Mouse (Mus musculus): ENCODE data around the gene Lpgat1. TPM values are rescaled to one million over a fixed set of nuclear protein-coding genes. Genes with fewer than 3 reads are reported as not detected.

Gene Lpgat1
- polyA plus RNA-seq, 1 experiment from 2014 or later, result 18.5 TPM

- H3K36me3 ChIP-seq, result peaks cover 9% of the 10 kb centered on the region
- H3K27ac ChIP-seq, result no peak overlapping the region
- H3K4me3 ChIP-seq (replicated peaks), result no peak overlapping the region
- 68% methylated on average over 2 of the region's 2 CpGs for WGBS
- ATAC-seq (replicated peaks; ENCODE audit: low FRiP score), result no peak
- no peak overlapping the region for H3K9ac ChIP-seq
- H3K4me1 ChIP-seq, result peaks cover 17% of the 10 kb centered on the region; the same call in 1 of the 2 replicates
- no peaks in the 10 kb centered on the region for H3K9me3 ChIP-seq (replicated peaks)
- no peaks in the 10 kb centered on the region for H3K27me3 ChIP-seq
- H3K4me2 ChIP-seq, result no peak overlapping the region
Measured at GRCm38 (mm10) chr1:191738726-191739125, 21.1 kb downstream of the Lpgat1 start.

DNA sequence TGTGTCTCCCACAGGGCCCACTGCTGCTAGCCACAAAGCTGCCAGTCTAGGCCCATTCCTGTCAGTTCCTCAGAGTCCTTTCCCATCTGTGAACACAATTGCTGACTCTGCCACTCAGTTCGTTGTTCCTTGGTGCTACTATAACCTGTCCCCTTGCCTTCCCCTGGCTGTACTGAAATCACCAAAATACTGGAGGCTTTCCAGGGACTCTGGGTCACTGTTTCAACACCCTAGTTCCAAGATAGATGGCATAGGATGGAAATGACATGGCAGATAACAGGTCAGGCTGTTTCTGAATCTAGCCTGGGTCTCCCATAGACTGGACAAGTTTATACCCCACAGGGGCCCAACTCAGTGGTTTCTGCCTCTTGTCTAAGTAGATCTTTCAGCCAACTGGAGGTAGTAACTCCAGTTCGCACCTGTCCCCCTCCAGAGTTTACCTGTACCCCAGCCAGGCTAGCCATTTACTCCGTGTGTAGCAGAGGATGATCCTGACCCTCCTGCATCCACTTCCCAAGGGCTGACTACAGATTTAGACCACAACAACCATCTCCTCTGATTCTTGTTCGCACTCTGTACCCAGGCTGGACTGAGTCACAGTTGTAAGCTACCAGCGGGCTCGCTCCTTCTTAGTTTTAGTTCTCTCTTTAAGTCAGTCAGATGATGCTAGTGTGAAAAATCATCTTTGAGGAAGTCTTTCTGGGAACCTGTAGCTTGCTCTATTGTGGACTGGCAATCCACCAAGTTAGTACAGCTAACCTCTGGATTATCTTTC, 23.1 kb downstream of the Lpgat1 start:
- Histone ChIP-seq H3K27ac (no peak overlapping the region), H3K4me3 (replicated peaks) (no peak overlapping the region), H3K4me1 (peaks cover 17% of the 10 kb centered on the region; the same call in 1 of the 2 replicates), H3K4me2 (no peak overlapping the region), H3K9me3 (replicated peaks) (no peaks in the 10 kb centered on the region), H3K9ac (no peak overlapping the region), H3K36me3 (peaks cover 10% of the 10 kb centered on the region), H3K27me3 (no peaks in the 10 kb centered on the region)
- no peak for ATAC-seq (replicated peaks; ENCODE audit: low FRiP score)
- WGBS, result 90% methylated on average over 6 of the region's 6 CpGs

GRCm38 (mm10) chr1:191741635-191742034, 24.0 kb downstream of the Lpgat1 start:
- peaks cover 10% of the 10 kb centered on the region for H3K36me3 ChIP-seq
- H3K4me1 ChIP-seq, result peaks cover 17% of the 10 kb centered on the region; the same call in 1 of the 2 replicates
- no peak overlapping the region for H3K4me2 ChIP-seq
- no peak overlapping the region for H3K27ac ChIP-seq
- H3K9me3 ChIP-seq (replicated peaks), result no peaks in the 10 kb centered on the region
- no peaks in the 10 kb centered on the region for H3K27me3 ChIP-seq
- ATAC-seq (replicated peaks; ENCODE audit: low FRiP score), result no peak
- no peak overlapping the region for H3K9ac ChIP-seq
- 66% methylated on average over 4 of the region's 4 CpGs for WGBS
- no peak overlapping the region for H3K4me3 ChIP-seq (replicated peaks)

DNA sequence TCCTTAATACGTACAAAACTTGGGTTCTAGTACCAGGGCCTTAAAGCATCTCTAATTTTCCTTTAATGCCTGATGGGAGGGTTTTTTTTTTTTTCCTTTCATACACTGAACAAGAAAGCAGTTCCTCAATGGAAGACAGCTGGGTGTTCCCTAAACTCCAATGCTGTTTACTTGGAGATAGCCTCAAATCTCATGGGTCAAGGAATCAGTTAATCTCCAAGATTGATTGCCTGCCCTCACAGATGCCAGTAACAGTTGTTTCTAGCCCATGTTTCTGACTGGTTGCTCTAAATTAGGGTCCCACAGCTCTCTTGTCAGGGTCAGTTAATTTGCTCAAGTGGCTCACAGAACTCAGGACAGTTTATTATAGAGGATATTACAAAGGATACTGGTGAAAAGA, 30.8 kb downstream of the Lpgat1 start:
- H3K4me1 ChIP-seq, result 0 out of 2 replicates have a peak, but pooled peaks cover 8% of the 10 kb centered on the region
- ATAC-seq (replicated peaks; ENCODE audit: low FRiP score), result no peak
- H3K27ac ChIP-seq, result no peak overlapping the region
- H3K4me3 ChIP-seq (replicated peaks), result no peak overlapping the region
- H3K27me3 ChIP-seq, result no peaks in the 10 kb centered on the region
- 46% methylated on average over 1 of the region's 1 CpGs for WGBS
- no peaks in the 10 kb centered on the region for H3K9me3 ChIP-seq (replicated peaks)
- no peak overlapping the region for H3K9ac ChIP-seq
- no peak overlapping the region for H3K4me2 ChIP-seq
- peaks cover 22% of the 10 kb centered on the region for H3K36me3 ChIP-seq

DNA sequence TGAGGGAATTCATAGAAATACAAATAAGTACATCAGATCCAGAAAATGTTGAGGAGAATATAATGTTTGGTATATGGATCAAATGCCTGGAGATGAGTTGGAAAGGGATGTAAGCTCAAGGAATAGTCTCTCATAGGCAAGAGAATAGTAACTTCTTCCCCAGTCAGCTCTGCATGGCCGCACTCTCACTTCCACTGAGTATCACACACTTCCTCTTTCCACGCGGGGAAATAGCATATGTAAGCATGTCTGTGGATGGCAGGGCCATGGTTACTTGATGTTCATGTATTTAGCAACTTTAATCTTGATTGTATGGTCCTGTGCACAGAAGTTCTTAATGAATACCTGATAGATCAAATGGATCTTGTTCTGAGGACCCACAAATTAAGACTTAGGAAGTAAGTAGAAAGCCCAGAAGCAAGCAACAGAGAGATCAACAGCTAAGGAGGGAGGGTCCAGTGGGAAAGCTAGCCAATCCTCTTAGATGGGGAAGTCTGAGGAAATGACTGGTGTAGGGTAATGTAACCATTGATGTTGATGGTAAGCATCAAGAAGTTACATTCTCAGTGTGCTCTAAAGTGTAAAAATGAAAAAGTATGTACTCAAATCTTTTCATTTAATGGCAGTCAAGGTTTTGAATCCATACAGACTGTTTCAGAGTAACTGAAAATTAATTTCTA, 39.0 kb downstream of the Lpgat1 start:
- 93% methylated on average over 3 of the region's 3 CpGs for WGBS
- H3K36me3 ChIP-seq, result peaks cover 59% of the 10 kb centered on the region
- ATAC-seq (replicated peaks; ENCODE audit: low FRiP score), result no peak

DNA sequence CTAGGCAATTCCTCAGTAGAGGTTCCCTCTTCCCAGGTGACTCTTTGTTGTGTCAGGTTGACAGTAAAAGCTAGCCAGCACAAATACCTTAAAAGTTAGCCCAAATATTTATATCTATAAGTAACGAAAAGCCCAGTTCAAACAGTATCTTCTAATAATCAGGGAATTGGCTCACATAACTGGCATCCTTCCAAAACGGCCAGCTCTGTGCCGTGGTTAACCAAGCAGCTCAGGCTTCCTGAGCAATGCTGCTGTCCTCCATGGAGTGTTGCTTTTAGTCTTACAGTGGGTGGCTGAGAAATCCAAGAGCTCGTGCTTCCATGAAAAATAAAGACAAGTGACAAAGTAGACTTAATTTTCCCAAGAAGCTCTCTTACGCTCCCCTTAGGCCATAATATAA, 56.5 kb downstream of the Lpgat1 start:
- H3K9ac ChIP-seq, result no peak overlapping the region
- H3K4me1 ChIP-seq, result no peaks in the 10 kb centered on the region
- 74% methylated on average over 5 of the region's 5 CpGs for WGBS
- no peaks in the 10 kb centered on the region for H3K9me3 ChIP-seq (replicated peaks)
- H3K27me3 ChIP-seq, result no peaks in the 10 kb centered on the region
- ATAC-seq (replicated peaks; ENCODE audit: low FRiP score), result no peak
- no peak overlapping the region for H3K4me2 ChIP-seq
- no peak overlapping the region for H3K4me3 ChIP-seq (replicated peaks)
- no peak overlapping the region for H3K27ac ChIP-seq
- peaks cover 73% of the 10 kb centered on the region for H3K36me3 ChIP-seq

More for the DNA sequence above, 39.0 kb downstream of the Lpgat1 start:
- 0 out of 2 replicates have a peak, but pooled peaks cover 3% of the 10 kb centered on the region for H3K9me3 ChIP-seq (replicated peaks)
- H3K4me3 ChIP-seq (replicated peaks), result no peak overlapping the region
- H3K9ac ChIP-seq, result no peak overlapping the region
- no peaks in the 10 kb centered on the region for H3K4me1 ChIP-seq
- H3K27ac ChIP-seq, result no peak overlapping the region
- H3K4me2 ChIP-seq, result no peak overlapping the region
- no peaks in the 10 kb centered on the region for H3K27me3 ChIP-seq

DNA sequence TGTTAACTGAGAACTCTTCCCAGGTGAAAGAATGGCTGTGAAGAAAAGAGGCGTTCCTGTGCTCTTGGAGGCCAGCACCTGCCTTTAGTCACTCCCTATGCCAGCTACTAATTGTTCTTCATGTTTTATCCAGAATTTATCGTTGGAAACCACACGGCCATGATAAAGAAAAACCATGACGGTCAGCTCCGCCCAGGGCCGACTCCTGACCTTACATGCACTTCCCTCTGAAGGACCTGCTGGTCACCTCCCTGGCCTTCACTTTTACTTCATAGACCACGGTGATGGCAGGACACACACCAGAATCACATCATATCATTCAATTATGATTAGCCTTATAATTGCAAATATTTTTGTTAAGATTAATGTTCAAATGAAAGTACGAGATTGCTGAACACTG, 57.5 kb downstream of the Lpgat1 start:
- H3K9ac ChIP-seq, result no peak overlapping the region
- ATAC-seq (replicated peaks; ENCODE audit: low FRiP score), result no peak
- no peak overlapping the region for H3K4me2 ChIP-seq
- no peaks in the 10 kb centered on the region for H3K27me3 ChIP-seq
- H3K36me3 ChIP-seq, result peaks cover 82% of the 10 kb centered on the region
- 88% methylated on average over 8 of the region's 8 CpGs for WGBS
- H3K4me1 ChIP-seq, result no peaks in the 10 kb centered on the region
- H3K27ac ChIP-seq, result no peak overlapping the region
- no peak overlapping the region for H3K4me3 ChIP-seq (replicated peaks)
- no peaks in the 10 kb centered on the region for H3K9me3 ChIP-seq (replicated peaks)

GRCm38 (mm10) chr1:191777521-191777920, 59.9 kb downstream of the Lpgat1 start:
- 68% methylated on average over 8 of the region's 8 CpGs for WGBS
- no peak for ATAC-seq (replicated peaks; ENCODE audit: low FRiP score)
- Histone ChIP-seq H3K27ac (no peak overlapping the region), H3K9me3 (replicated peaks) (no peaks in the 10 kb centered on the region), H3K27me3 (no peaks in the 10 kb centered on the region), H3K4me3 (replicated peaks) (no peak overlapping the region), H3K4me1 (no peaks in the 10 kb centered on the region), H3K36me3 (peaks cover 71% of the 10 kb centered on the region), H3K9ac (no peak overlapping the region), H3K4me2 (no peak overlapping the region)

DNA sequence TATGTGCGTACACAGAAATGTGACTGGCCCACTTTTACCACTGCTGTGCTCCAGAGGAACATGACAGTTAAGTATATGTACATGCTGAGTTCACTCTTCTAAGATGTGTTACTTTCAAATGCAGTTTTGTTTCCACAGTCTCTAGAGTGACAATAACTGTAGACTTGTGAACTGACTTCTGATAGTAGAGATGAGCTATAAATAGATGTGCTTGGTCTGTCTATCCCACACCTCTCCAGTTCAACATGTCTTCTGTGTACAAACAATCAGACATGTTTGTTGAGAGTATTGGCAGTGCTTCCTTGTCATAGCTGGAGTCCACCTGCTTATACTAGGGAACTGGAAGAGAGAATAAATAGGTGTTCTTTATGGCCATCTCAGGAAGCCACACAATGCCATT, 62.8 kb downstream of the Lpgat1 start:
- WGBS, result 93% methylated on average over 1 of the region's 1 CpGs
- Histone ChIP-seq H3K9ac (no peak overlapping the region), H3K27me3 (no peaks in the 10 kb centered on the region), H3K4me1 (no peaks in the 10 kb centered on the region), H3K4me3 (replicated peaks) (no peak overlapping the region), H3K27ac (no peak overlapping the region), H3K4me2 (no peak overlapping the region), H3K36me3 (peaks cover 50% of the 10 kb centered on the region), H3K9me3 (replicated peaks) (no peaks in the 10 kb centered on the region)
- no peak for ATAC-seq (replicated peaks; ENCODE audit: low FRiP score)

DNA sequence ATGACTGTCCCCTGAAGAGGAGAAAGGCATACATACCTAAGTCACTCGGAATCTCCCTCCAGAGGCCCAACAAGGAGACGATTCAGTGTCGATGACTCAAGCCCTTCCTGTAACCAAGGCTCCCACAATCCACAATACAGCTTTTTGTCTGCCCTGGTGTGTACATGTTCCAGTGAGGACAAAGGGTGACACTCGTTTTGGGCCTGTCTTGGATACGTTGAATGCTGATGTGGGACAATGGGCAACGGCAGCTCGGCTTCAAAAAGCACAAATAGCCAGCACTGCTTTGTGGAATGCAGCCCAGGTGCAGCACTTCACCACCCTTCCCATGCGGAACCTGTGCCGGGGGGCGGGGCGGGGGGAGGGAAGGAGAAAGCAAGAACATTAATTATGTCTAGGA, 67.5 kb downstream of the Lpgat1 start:
- Histone ChIP-seq H3K27ac (no peak overlapping the region), H3K4me3 (replicated peaks) (no peak overlapping the region), H3K9me3 (replicated peaks) (peaks cover 6% of the 10 kb centered on the region), H3K9ac (no peak overlapping the region), H3K4me1 (no peaks in the 10 kb centered on the region), H3K4me2 (no peak overlapping the region), H3K36me3 (peaks cover 7% of the 10 kb centered on the region; the same call in 1 of the 2 replicates), H3K27me3 (no peaks in the 10 kb centered on the region)
- ATAC-seq (replicated peaks; ENCODE audit: low FRiP score), result no peak
- WGBS, result 70% methylated on average over 11 of the region's 11 CpGs

DNA sequence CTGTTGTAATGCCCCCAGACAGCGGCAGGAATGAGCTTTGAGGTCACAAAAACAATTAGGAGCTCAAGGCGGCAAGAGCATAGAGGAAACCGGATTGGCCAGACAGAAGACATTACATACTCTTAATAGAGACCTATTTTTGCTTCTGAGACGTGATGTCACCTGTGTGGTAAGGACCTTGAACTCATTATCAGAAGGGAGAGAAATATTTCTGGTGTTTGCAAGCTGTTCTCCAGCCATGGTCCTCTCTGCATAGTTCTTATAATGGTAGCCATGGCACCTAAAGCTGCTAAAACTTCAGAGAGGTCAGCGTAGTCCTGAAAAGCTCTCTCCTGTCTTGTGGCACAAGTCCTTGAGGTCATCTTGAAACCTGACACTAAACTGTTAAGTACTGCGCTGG, 68.6 kb downstream of the Lpgat1 start:
- no peak for ATAC-seq (replicated peaks; ENCODE audit: low FRiP score)

DNA sequence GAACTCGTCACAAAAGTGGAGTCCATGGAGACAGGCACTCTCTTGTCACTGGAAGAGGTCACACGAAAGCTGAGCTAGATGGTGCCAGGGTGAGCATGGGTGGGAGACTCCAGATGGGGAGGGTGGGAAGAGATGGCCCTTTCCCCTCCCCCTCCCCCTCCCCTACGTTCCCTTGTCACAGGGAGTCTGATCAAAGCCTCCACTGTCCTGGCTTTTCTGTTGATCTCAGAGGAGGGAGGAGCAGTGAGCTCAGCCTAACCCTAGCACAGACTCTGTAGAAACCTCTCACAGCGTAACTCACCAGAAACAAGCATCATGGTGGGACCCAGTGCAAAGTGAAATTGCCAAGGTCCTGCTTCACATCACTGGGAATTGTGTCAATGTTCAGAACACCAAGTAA, 69.7 kb downstream of the Lpgat1 start:
- no peaks in the 10 kb centered on the region for H3K4me1 ChIP-seq
- WGBS, result 33% methylated on average over 4 of the region's 4 CpGs
- H3K27ac ChIP-seq, result no peak overlapping the region
- no peaks in the 10 kb centered on the region; the same call in 1 of the 2 replicates for H3K36me3 ChIP-seq
- no peak overlapping the region for H3K4me3 ChIP-seq (replicated peaks)
- H3K4me2 ChIP-seq, result no peak overlapping the region
- no peak overlapping the region for H3K9ac ChIP-seq
- ATAC-seq (replicated peaks; ENCODE audit: low FRiP score), result 0 out of 2 replicates have a peak, but pooled peaks have one; percentile 58
- peaks cover 6% of the 10 kb centered on the region for H3K9me3 ChIP-seq (replicated peaks)
- no peaks in the 10 kb centered on the region for H3K27me3 ChIP-seq

More for the DNA sequence above, 68.6 kb downstream of the Lpgat1 start:
- H3K4me3 ChIP-seq (replicated peaks), result no peak overlapping the region
- H3K4me1 ChIP-seq, result no peaks in the 10 kb centered on the region
- no peak overlapping the region for H3K27ac ChIP-seq
- peaks cover 6% of the 10 kb centered on the region for H3K9me3 ChIP-seq (replicated peaks)
- H3K9ac ChIP-seq, result no peak overlapping the region
- H3K4me2 ChIP-seq, result no peak overlapping the region
- H3K27me3 ChIP-seq, result no peaks in the 10 kb centered on the region
- H3K36me3 ChIP-seq, result peaks cover 3% of the 10 kb centered on the region; the same call in 1 of the 2 replicates
- WGBS, result 53% methylated on average over 6 of the region's 6 CpGs

Data from kidney, embryonic 15.5 days (tissue).